Mouse (Mus musculus) MEL (cell line): Measurements from ENCODE around the gene Pcnx. TPM values are rescaled to one million over a fixed set of nuclear protein-coding genes. Genes with fewer than 3 reads are reported as not detected.

Source experiments
- DNase-seq: peaks from one replicate; pipeline ENCODE4 v3.0.0; 2011; ENCODE audit warnings: low read depth, low spot score
- H3K27ac ChIP-seq: 2 replicates; pipeline ENCODE4 v1.5.1; 2012; ENCODE audit warnings: low read depth, mild to moderate bottlenecking, control low read depth, low read length, moderate library complexity; ENCODE audit not compliant: control insufficient read depth
- H3K27me3 ChIP-seq, 2 experiments: fragments of 150-350 bp in 1 of 2; sonication (generic) in 1 of 2; 2 replicates each; pipeline ENCODE4 v1.6.1; 2012; ENCODE audit warnings: low read length in 2 of 2, mild to moderate bottlenecking in 2 of 2, improper control_type of control experiment in 1 of 2, moderate library complexity in 1 of 2; ENCODE audit not compliant: insufficient read depth in 2 of 2, control insufficient read depth in 1 of 2
- H3K36me3 ChIP-seq, 2 experiments: 2 replicates each; pipeline ENCODE4 v1.6.1; 2012 to 2014; ENCODE audit warnings: low read length in 2 of 2, improper control_type of control experiment in 1 of 2, inconsistent platforms in 1 of 2, mild to moderate bottlenecking in 1 of 2; ENCODE audit not compliant: insufficient read depth in 2 of 2, control insufficient read depth in 1 of 2
- H3K4me1 ChIP-seq, 2 experiments: fragments of 150-350 bp in 1 of 2; sonication (generic) in 1 of 2; 2 replicates each; pipeline ENCODE4 v1.6.1; 2012; ENCODE audit warnings: low read length in 2 of 2, improper control_type of control experiment in 1 of 2, mild to moderate bottlenecking in 1 of 2; ENCODE audit not compliant: insufficient read depth in 2 of 2, control insufficient read depth in 1 of 2
- H3K4me3 ChIP-seq, 2 experiments: fragments of 150-350 bp in 1 of 2; sonication (generic) in 1 of 2; 2 replicates each; pipeline ENCODE4 v1.5.1; 2012; ENCODE audit warnings: low read depth in 2 of 2, low read length in 2 of 2, mild to moderate bottlenecking in 2 of 2, moderate library complexity in 2 of 2, control low read depth in 1 of 2, improper control_type of control experiment in 1 of 2; ENCODE audit not compliant: control insufficient read depth in 1 of 2, insufficient read depth in 1 of 2
- H3K79me2 ChIP-seq: 2 replicates; pipeline ENCODE4 v1.6.1; 2012; ENCODE audit warnings: mild to moderate bottlenecking, low read length, moderate library complexity; ENCODE audit not compliant: control insufficient read depth, poor library complexity, insufficient read depth
- H3K9ac ChIP-seq: 2 replicates; pipeline ENCODE4 v1.6.1; 2012; ENCODE audit warnings: low read depth, mild to moderate bottlenecking, control low read depth, low read length, moderate library complexity; ENCODE audit not compliant: control insufficient read depth, poor library complexity, severe bottlenecking
- H3K9me3 ChIP-seq: fragments of 150-350 bp; sonication (generic); replicated peaks from 2 replicates; pipeline ENCODE4 v1.6.1; 2012; ENCODE audit warnings: mild to moderate bottlenecking, low read length, improper control_type of control experiment, moderate library complexity; ENCODE audit not compliant: insufficient read depth
- CHD1 ChIP-seq: IDR thresholded peaks from 2 replicates; pipeline ENCODE4 v1.6.1; 2012; ENCODE audit warnings: low read depth, mild to moderate bottlenecking, inconsistent platforms, low read length, improper control_type of control experiment
- ELF1 ChIP-seq: IDR thresholded peaks from 2 replicates; pipeline ENCODE4 v1.6.1; 2014; ENCODE audit warnings: low read depth, mild to moderate bottlenecking, inconsistent platforms, low read length, improper control_type of control experiment, moderate library complexity
- EP300 ChIP-seq, 2 experiments: IDR thresholded peaks; 2 replicates each; pipeline ENCODE4 v1.6.1; 2011; ENCODE audit warnings: improper control_type of control experiment in 2 of 2, low read length in 2 of 2, low read depth in 1 of 2, mild to moderate bottlenecking in 1 of 2
- ETS1 ChIP-seq: IDR thresholded peaks from 2 replicates; pipeline ENCODE4 v1.6.1; 2012; ENCODE audit warnings: low read depth, mild to moderate bottlenecking, inconsistent platforms, low read length, improper control_type of control experiment, moderate library complexity
- GABPA ChIP-seq: IDR thresholded peaks from 2 replicates; pipeline ENCODE4 v1.6.1; 2012; ENCODE audit warnings: low read depth, mild to moderate bottlenecking, inconsistent platforms, low read length, improper control_type of control experiment, moderate library complexity
- KAT2A ChIP-seq: conservative IDR thresholded peaks from 2 replicates; pipeline ENCODE4 v1.6.1; 2012; ENCODE audit warnings: low read depth, low read length, improper control_type of control experiment, inconsistent platforms
- MAX ChIP-seq: IDR thresholded peaks from 2 replicates; pipeline ENCODE4 v1.6.1; 2011; ENCODE audit warnings: low read length, improper control_type of control experiment
- MAZ ChIP-seq: IDR thresholded peaks from 2 replicates; pipeline ENCODE4 v1.6.1; 2012; ENCODE audit warnings: low read depth, mild to moderate bottlenecking, inconsistent platforms, low read length, improper control_type of control experiment
- MXI1 ChIP-seq: IDR thresholded peaks from 2 replicates; pipeline ENCODE4 v1.6.1; 2011; ENCODE audit warnings: mild to moderate bottlenecking, low read depth, low read length, improper control_type of control experiment
- NELFE ChIP-seq: IDR thresholded peaks from 2 replicates; pipeline ENCODE4 v1.6.1; 2011; ENCODE audit warnings: low read depth, low read length, improper control_type of control experiment
- POLR2AphosphoS2 ChIP-seq: IDR thresholded peaks from 2 replicates; pipeline ENCODE4 v1.6.1; 2011; ENCODE audit warnings: low read length, improper control_type of control experiment
- POLR2AphosphoS5 ChIP-seq: IDR thresholded peaks from 2 replicates; pipeline ENCODE4 v1.6.1; 2012; ENCODE audit warnings: low read depth, borderline replicate concordance, mild to moderate bottlenecking, inconsistent platforms, low read length, moderate library complexity, mixed read lengths
- RCOR1 ChIP-seq: IDR thresholded peaks from 2 replicates; pipeline ENCODE4 v1.6.1; 2012; ENCODE audit warnings: low read depth, mild to moderate bottlenecking, inconsistent platforms, low read length, improper control_type of control experiment
- SIN3A ChIP-seq: IDR thresholded peaks from 2 replicates; pipeline ENCODE4 v1.6.1; 2012; ENCODE audit warnings: low read length, improper control_type of control experiment, inconsistent platforms
- TBP ChIP-seq: IDR thresholded peaks from 2 replicates; pipeline ENCODE4 v1.8.0; 2011; ENCODE audit warnings: low read depth, low read length, improper control_type of control experiment
- TCF12 ChIP-seq: IDR thresholded peaks from 2 replicates; pipeline ENCODE4 v1.6.1; 2014; ENCODE audit warnings: low read depth, mild to moderate bottlenecking, inconsistent platforms, low read length, improper control_type of control experiment, moderate library complexity
- USF2 ChIP-seq, 2 experiments: IDR thresholded peaks; 2 replicates each; pipeline ENCODE4 v1.6.1; 2011 to 2012; ENCODE audit warnings: improper control_type of control experiment in 2 of 2, low read length in 2 of 2, borderline replicate concordance in 1 of 2, inconsistent platforms in 1 of 2, low read depth in 1 of 2, mild to moderate bottlenecking in 1 of 2; ENCODE audit not compliant: insufficient read depth in 1 of 2
- ZKSCAN1 ChIP-seq: IDR thresholded peaks from 2 replicates; pipeline ENCODE4 v1.6.1; 2012; ENCODE audit warnings: low read depth, mild to moderate bottlenecking, inconsistent platforms, low read length, improper control_type of control experiment, moderate library complexity
- polyA plus RNA-seq, 2 experiments: library from polyadenylated mRNA; stranded (reverse) in 1 of 2; unstranded in 1 of 2; fragments of >175 nt in 1 of 2; fragments of >200 nt in 1 of 2; gene quantifications; 2 replicates each; pipeline versions ENCODE4 v1.2.1 to v1.2.4; 2012; ENCODE audit warnings: low replicate concordance in 2 of 2, low read depth in 1 of 2; ENCODE audit not compliant: insufficient read length in 2 of 2, insufficient read depth in 1 of 2, missing spikeins in 1 of 2
- total RNA-seq: library from RNA; depleted of rRNA; stranded (reverse); fragments of 300-350 nt; gene quantifications from 2 replicates; pipeline ENCODE4 v1.2.3, GENCODE M21; 2012

The Pcnx gene
- total and polyA plus RNA-seq, 3 experiments, result 8.9 to 140 (median 20.6) TPM

DNA sequence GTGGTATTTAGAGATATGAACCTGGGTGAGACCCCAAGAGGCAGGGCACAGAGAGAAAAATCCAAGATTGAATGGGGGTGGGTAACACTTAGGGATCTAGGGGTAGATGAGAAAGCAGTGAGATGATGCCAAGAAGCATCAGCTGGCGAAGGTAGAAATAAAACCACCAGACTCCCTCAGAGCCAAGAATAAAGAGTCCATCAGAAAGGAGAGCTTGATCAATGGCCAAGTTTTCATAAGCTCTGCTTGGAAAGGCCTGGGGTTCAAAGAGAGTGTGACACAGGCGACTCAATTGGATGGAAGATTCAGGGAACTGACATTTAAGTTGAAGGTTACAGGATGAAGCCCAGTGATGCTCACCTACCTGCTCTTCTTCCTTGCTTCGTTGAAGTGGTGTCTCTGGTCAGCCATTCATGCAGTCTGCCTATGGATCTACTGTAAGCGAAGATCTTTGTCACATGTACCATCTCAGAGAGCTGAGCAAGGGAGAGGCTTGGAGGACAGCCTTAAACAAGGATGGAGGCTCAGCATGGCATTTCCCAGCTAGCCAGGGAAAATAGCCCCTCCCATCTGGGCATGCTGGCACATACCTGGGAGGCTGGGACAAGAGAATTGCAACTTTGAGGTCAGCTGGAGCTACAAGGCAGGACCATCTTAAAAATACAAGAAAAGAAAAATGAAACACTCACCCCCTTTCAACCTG lies 36.9 kb upstream of the Pcnx start:
- no peak for DNase-seq
- no peaks in the 10 kb centered on the region for H3K4me1 ChIP-seq
- no peaks in the 10 kb centered on the region for H3K9me3 ChIP-seq
- no peak overlapping the region for H3K4me3 ChIP-seq
- H3K9ac ChIP-seq, result no peak overlapping the region
- no peak overlapping the region for H3K27ac ChIP-seq
- TF ChIP-seq EP300 (IDR thresholded peaks at IDR 0.05; ENCODE audit: low read depth in 1 of 2, low read length in 2 of 2) (no peak), POLR2AphosphoS2 (no peak), TCF12 (no peak), ELF1 (no peak), KAT2A (no peak), RCOR1 (no peak), CHD1 (no peak), ETS1 (no peak), SIN3A (no peak)
- no peaks in the 10 kb centered on the region for H3K79me2 ChIP-seq
- H3K27me3 ChIP-seq, result peaks cover 4 to 9% of the 10 kb centered on the region in 2 experiments; a peak in 3 of 4 replicates
- H3K36me3 ChIP-seq, result no peaks in the 10 kb centered on the region

DNA sequence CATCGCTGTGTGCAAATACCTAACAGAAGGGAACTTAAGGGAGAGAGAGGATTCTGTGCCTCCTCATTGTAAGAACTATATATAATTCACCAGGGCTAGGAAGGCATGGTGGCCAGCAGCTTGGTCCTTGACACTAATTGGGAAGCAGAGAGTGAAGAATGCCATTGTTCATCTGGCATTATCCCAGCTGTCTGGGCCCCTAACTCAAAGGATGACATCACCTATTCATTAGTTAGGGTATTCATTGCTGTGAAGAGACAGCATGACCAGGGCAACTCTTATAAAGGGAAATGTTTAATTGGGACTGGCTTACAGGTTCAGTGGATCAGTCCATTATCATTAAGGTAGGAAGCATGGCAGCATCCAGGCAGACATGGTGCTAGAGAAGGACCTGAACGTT lies 31.5 kb upstream of the Pcnx start:
- Histone ChIP-seq H3K9ac (no peak overlapping the region), H3K27ac (no peak overlapping the region)

More for the DNA sequence above, 31.5 kb upstream of the Pcnx start:
- Histone ChIP-seq H3K36me3 (no peaks in the 10 kb centered on the region), H3K27me3 (peaks cover 1 to 7% of the 10 kb centered on the region in 2 experiments), H3K9me3 (no peaks in the 10 kb centered on the region), H3K4me1 (no peaks in the 10 kb centered on the region; a peak in 1 of 4 replicates), H3K4me3 (no peak overlapping the region), H3K79me2 (no peaks in the 10 kb centered on the region)
- DNase-seq, result no peak
- TF ChIP-seq POLR2AphosphoS2, result no peak
- TF ChIP-seq ZKSCAN1, result no peak
- TF ChIP-seq MXI1, result no peak
- no peak for TF ChIP-seq NELFE
- no peak for TF ChIP-seq MAX
- no peak for TF ChIP-seq MAZ
- no peak for TF ChIP-seq ETS1
- TF ChIP-seq POLR2AphosphoS5, result no peak
- no peak for TF ChIP-seq EP300 (IDR thresholded peaks at IDR 0.05; ENCODE audit: low read depth in 1 of 2, low read length in 2 of 2)
- no peak for TF ChIP-seq GABPA
- no peak for TF ChIP-seq USF2 (IDR thresholded peaks at IDR 0.05; ENCODE audit: borderline replicate concordance in 1 of 2, insufficient read depth in 1 of 2, low read depth in 1 of 2, low read length in 2 of 2)
- TF ChIP-seq TBP, result no peak
- no peak for TF ChIP-seq RCOR1
- no peak for TF ChIP-seq ELF1
- TF ChIP-seq SIN3A, result no peak
